Mouse (Mus musculus) brain, adult 10 weeks (tissue): ENCODE data around the gene Klk1b3. TPM values are rescaled to one million over a fixed set of nuclear protein-coding genes. Genes with fewer than 3 reads are reported as not detected.

ENCODE experiments used
- polyA plus RNA-seq: library from polyadenylated mRNA; stranded (reverse); fragments of 350-450 nt; fragmentation: Illumina TruSeq; extraction: RNeasy Lipid Tissue Mini Kit (QIAGEN cat#74804); gene quantifications from one replicate; pipeline ENCODE4 v1.2.3, GENCODE M21; 2015; ENCODE audit warnings: low read depth, low replicate concordance

The Klk1b3 gene
- not detected for polyA plus RNA-seq

GRCm38 (mm10) chr7:44197891-44198290 lies at the start of gene Klk1b3:
Gene Klk1b3, plus strand, starts transcription at chr7:44198191.

GRCm38 (mm10) chr7:44187936-44188335 lies 10.1 kb upstream of the Klk1b3 start, which contains the start of gene Klk1b24:
Gene Klk1b24, plus strand, starts transcription at chr7:44188236.

GRCm38 (mm10) chr7:44207135-44207534 lies 9.1 kb downstream of the Klk1b3 start, which contains the start of gene Klk1b4:
Gene Klk1b4, plus strand, starts transcription at chr7:44207435.

GRCm38 (mm10) chr7:44215645-44216044 lies 17.7 kb downstream of the Klk1b3 start, which contains the start of gene Klk1b5:
Gene Klk1b5, plus strand, starts transcription at chr7:44215945.

DNA sequence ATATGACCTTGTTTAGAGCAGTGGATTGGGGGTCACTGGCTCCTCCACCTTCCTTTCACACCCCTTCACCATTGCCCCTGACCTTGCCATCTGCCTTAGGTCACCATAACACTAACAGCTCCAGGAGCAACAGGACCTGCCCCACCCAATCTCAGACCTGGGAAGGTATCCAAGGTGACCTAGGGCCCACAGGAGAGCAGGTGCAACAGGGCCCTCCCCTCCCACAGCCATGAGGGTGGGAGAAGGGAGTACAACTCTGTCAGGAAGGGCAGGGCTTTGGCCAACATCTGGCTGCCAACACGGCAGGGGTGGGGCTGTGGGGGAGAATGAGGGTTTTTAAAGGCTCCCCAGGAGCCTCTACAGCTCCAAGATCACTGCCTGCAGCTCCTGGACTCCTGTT lies 27.1 kb downstream of the Klk1b3 start, which contains the start of gene Klk1:
Gene Klk1, plus strand, starts transcription at position 285 of the 400 bp plus-strand sequence.

DNA sequence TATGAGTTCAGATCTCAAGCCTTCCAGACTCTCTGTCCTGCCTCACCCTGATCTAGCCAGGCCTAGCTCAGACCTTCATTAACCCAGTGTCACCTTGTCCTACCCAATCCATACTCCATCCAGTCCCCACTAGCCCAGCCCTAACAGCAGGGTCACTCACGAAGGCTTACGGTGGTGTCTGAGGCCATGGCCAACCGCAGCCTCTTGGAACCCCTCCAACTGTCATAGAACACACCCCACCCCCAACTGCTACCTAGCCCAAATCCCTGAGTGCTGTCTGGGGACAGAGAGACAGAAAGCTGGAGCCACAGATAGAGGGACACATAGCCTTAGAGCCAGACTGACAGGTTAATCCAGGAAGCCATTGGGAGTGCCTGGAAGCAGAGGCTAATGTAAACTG lies 37.9 kb downstream of the Klk1b3 start, which contains the start of gene Gm36864:
Gene Gm36864, plus strand, starts transcription at position 269 of the 400 bp plus-strand sequence.

GRCm38 (mm10) chr7:44246055-44246983 lies 48.3 kb downstream of the Klk1b3 start, which contains the start of the genes 1700028J19Rik and 2410002F23Rik:
Gene 1700028J19Rik, minus strand, starts transcription at chr7:44246695.
Gene 2410002F23Rik, plus strand, starts transcription at chr7:44246722.

Other genes with a start within 250 kb of the Klk1b3 start
- gene Klk1b8, start 247.5 kb upstream of the Klk1b3 start, polyA plus RNA-seq: not detected
- not detected for gene Klk1b1, start 231.4 kb upstream of the Klk1b3 start, polyA plus RNA-seq
- gene Klk1b9, start 222.1 kb upstream of the Klk1b3 start, polyA plus RNA-seq: not detected
- gene Klk1b11, start 202.3 kb upstream of the Klk1b3 start, polyA plus RNA-seq: not detected
- not detected for gene Klk1b26, start 186.0 kb upstream of the Klk1b3 start, polyA plus RNA-seq
- gene Klk1b27, start 145.9 kb upstream of the Klk1b3 start, polyA plus RNA-seq: not detected
- gene Klk1b21, start 95.9 kb upstream of the Klk1b3 start, polyA plus RNA-seq: not detected
- not detected for gene Klk1b22, start 85.5 kb upstream of the Klk1b3 start, polyA plus RNA-seq
- not detected for gene Klk1b16, start 61.4 kb upstream of the Klk1b3 start, polyA plus RNA-seq
- gene Klk1b24, start 10.0 kb upstream of the Klk1b3 start, polyA plus RNA-seq: not detected
- not detected for gene Klk1b4, start 9.2 kb downstream of the Klk1b3 start, polyA plus RNA-seq
- not detected for gene Klk1b5, start 17.8 kb downstream of the Klk1b3 start, polyA plus RNA-seq
- gene Klk1, start 27.2 kb downstream of the Klk1b3 start, polyA plus RNA-seq: not detected
- not detected for gene Gm36864, start 38.0 kb downstream of the Klk1b3 start, polyA plus RNA-seq
- 1.4 TPM for gene 1700028J19Rik, start 48.5 kb downstream of the Klk1b3 start, polyA plus RNA-seq
- gene 2410002F23Rik, start 48.5 kb downstream of the Klk1b3 start, polyA plus RNA-seq: 69.9 TPM
- gene Acp4, start 59.2 kb downstream of the Klk1b3 start, polyA plus RNA-seq: not detected
- not detected for gene Gm15517, start 63.3 kb downstream of the Klk1b3 start, polyA plus RNA-seq
- 3.5 TPM for gene Clec11a, start 108.7 kb downstream of the Klk1b3 start, polyA plus RNA-seq
- 128 TPM for gene Shank1, start 112.1 kb downstream of the Klk1b3 start, polyA plus RNA-seq
- gene Syt3, start 185.9 kb downstream of the Klk1b3 start, polyA plus RNA-seq: 52.4 TPM
- 2.1 TPM for gene 1700008O03Rik, start 187.6 kb downstream of the Klk1b3 start, polyA plus RNA-seq
- gene Lrrc4b, start 230.8 kb downstream of the Klk1b3 start, polyA plus RNA-seq: 115 TPM